Mouse (Mus musculus) forebrain, embryonic 16.5 days (tissue): ENCODE measurements at regions not wholly inside any gene's neighbourhood (a gene's known extent, or its start where the extent isn't known, plus 50 kb on each side); places are given as distances from the start of the nearest gene placed in this dataset.
A peak's percentile ranks its signal among the peaks of the same experiment; 100 is the strongest.

Experiments used
- ATAC-seq: fragments of 200-750 bp; cut with Nextera tagmentation; 2 replicates; pipeline ENCODE4 v1.8.0; 2017; ENCODE audit warnings: mild to moderate bottlenecking, moderate library complexity
- H3K27ac ChIP-seq: fragments of 300-500 bp; sonication (generic); 2 replicates; pipeline ENCODE4 v1.5.1; 2014; ENCODE audit warnings: low read length, control low read depth
- H3K27me3 ChIP-seq: fragments of 300-500 bp; sonication (generic); replicated peaks from 2 replicates; pipeline ENCODE4 v1.6.1; 2014; ENCODE audit warnings: low read length; ENCODE audit not compliant: control insufficient read depth, insufficient read depth
- H3K36me3 ChIP-seq: fragments of 300-500 bp; sonication (generic); 2 replicates; pipeline ENCODE4 v1.6.1; 2014; ENCODE audit not compliant: control insufficient read depth, insufficient read depth
- H3K4me1 ChIP-seq: fragments of 300-500 bp; sonication (generic); replicated peaks from 2 replicates; pipeline ENCODE4 v1.6.1; 2014; ENCODE audit warnings: low read length; ENCODE audit not compliant: control insufficient read depth, insufficient read depth
- H3K4me2 ChIP-seq: fragments of 300-500 bp; sonication (generic); 2 replicates; pipeline ENCODE4 v1.6.1; 2014; ENCODE audit warnings: mild to moderate bottlenecking, low read length, control low read depth
- H3K4me3 ChIP-seq: fragments of 300-500 bp; sonication (generic); replicated peaks from 2 replicates; pipeline ENCODE4 v1.5.1; 2014; ENCODE audit warnings: mild to moderate bottlenecking, low read length, control low read depth
- H3K9ac ChIP-seq: fragments of 300-500 bp; sonication (generic); replicated peaks from 2 replicates; pipeline ENCODE4 v1.6.1; 2014; ENCODE audit warnings: low read depth, low read length, control low read depth
- H3K9me3 ChIP-seq: fragments of 300-500 bp; sonication (generic); 2 replicates; pipeline ENCODE4 v1.6.1; 2016; ENCODE audit warnings: low read length; ENCODE audit not compliant: control insufficient read depth
- WGBS: fragments of 180-500 bp; shearing (Covaris S2); extraction: QIAGEN DNeasy Blood & Tissue Kit; methylation state at CpG from one replicate; pipeline ENCODE4 v1.1.7; 2014; 5-methylcytosine and 5-hydroxymethylcytosine counted together

GRCm38 (mm10) chr1:83642656-83643055 is 234.7 kb upstream of the Sphkap start:
- no peaks in the 10 kb centered on the region for H3K27me3 ChIP-seq
- no peaks in the 10 kb centered on the region for H3K36me3 ChIP-seq
- H3K4me1 ChIP-seq = no peaks in the 10 kb centered on the region
- H3K27ac ChIP-seq = no peak overlapping the region
- no peak overlapping the region for H3K9ac ChIP-seq
- H3K9me3 ChIP-seq = no peaks in the 10 kb centered on the region
- no peak for ATAC-seq
- H3K4me3 ChIP-seq = no peak overlapping the region
- no peak overlapping the region for H3K4me2 ChIP-seq

- Histone ChIP-seq H3K9me3 (no peaks in the 10 kb centered on the region), H3K4me3 (no peak overlapping the region), H3K36me3 (no peaks in the 10 kb centered on the region), H3K9ac (no peak overlapping the region), H3K4me1 (peaks cover 11% of the 10 kb centered on the region), H3K4me2 (no peak overlapping the region), H3K27ac (no peak overlapping the region), H3K27me3 (no peaks in the 10 kb centered on the region)
- ATAC-seq = peak; percentile 50; the same call in 1 of the 2 replicates
- WGBS = 53% methylated on average over 3 of the region's 3 CpGs
Observed at GRCm38 (mm10) chr1:83636051-83636450, 228.1 kb upstream of the Sphkap start.

GRCm38 (mm10) chr1:83631798-83632197 is 223.8 kb upstream of the Sphkap start:
- Histone ChIP-seq H3K36me3 (no peaks in the 10 kb centered on the region), H3K4me3 (no peak overlapping the region), H3K27ac (no peak overlapping the region), H3K9ac (no peak overlapping the region), H3K4me1 (peaks cover 15% of the 10 kb centered on the region), H3K27me3 (no peaks in the 10 kb centered on the region), H3K9me3 (no peaks in the 10 kb centered on the region), H3K4me2 (peak overlapping the region; percentile 21)
- peak; percentile 94 for ATAC-seq
- 6% methylated on average over 4 of the region's 4 CpGs for WGBS

- peak; percentile 53 for ATAC-seq
- Histone ChIP-seq H3K27ac (no peak overlapping the region), H3K4me2 (peak overlapping the region; percentile 21), H3K36me3 (no peaks in the 10 kb centered on the region), H3K9ac (no peak overlapping the region), H3K4me3 (no peak overlapping the region), H3K27me3 (no peaks in the 10 kb centered on the region), H3K4me1 (peaks cover 15% of the 10 kb centered on the region), H3K9me3 (no peaks in the 10 kb centered on the region)
- 46% methylated on average over 7 of the region's 7 CpGs for WGBS
Observed at GRCm38 (mm10) chr1:83631394-83631793, 223.4 kb upstream of the Sphkap start.

GRCm38 (mm10) chr1:83587258-83587657 is 179.3 kb upstream of the Sphkap start:
- no peaks in the 10 kb centered on the region for H3K4me1 ChIP-seq
- no peaks in the 10 kb centered on the region for H3K36me3 ChIP-seq
- no peaks in the 10 kb centered on the region for H3K27me3 ChIP-seq
- no peak overlapping the region for H3K4me3 ChIP-seq
- no peak overlapping the region for H3K9ac ChIP-seq
- H3K9me3 ChIP-seq = no peaks in the 10 kb centered on the region
- no peak overlapping the region for H3K4me2 ChIP-seq
- 93% methylated on average over 1 of the region's 1 CpGs for WGBS
- H3K27ac ChIP-seq = no peak overlapping the region
- ATAC-seq = no peak

GRCm38 (mm10) chr1:83583041-83583440 is 175.0 kb upstream of the Sphkap start:
- Histone ChIP-seq H3K27me3 (no peaks in the 10 kb centered on the region), H3K4me1 (no peaks in the 10 kb centered on the region), H3K36me3 (no peaks in the 10 kb centered on the region), H3K9ac (no peak overlapping the region), H3K4me3 (no peak overlapping the region), H3K27ac (no peak overlapping the region), H3K4me2 (no peak overlapping the region), H3K9me3 (no peaks in the 10 kb centered on the region)
- ATAC-seq = no peak
- 86% methylated on average over 4 of the region's 4 CpGs for WGBS

- WGBS = 89% methylated on average over 5 of the region's 5 CpGs
Observed at GRCm38 (mm10) chr1:83569991-83570390, 162.0 kb upstream of the Sphkap start.

GRCm38 (mm10) chr1:83568746-83569145 is 160.7 kb upstream of the Sphkap start:
- no peaks in the 10 kb centered on the region for H3K9me3 ChIP-seq
- no peak overlapping the region for H3K4me3 ChIP-seq
- no peak overlapping the region for H3K27ac ChIP-seq
- H3K9ac ChIP-seq = no peak overlapping the region
- WGBS = 82% methylated on average over 1 of the region's 1 CpGs
- no peak for ATAC-seq
- no peak overlapping the region for H3K4me2 ChIP-seq
- no peaks in the 10 kb centered on the region for H3K4me1 ChIP-seq
- H3K27me3 ChIP-seq = no peaks in the 10 kb centered on the region
- no peaks in the 10 kb centered on the region for H3K36me3 ChIP-seq

More at GRCm38 (mm10) chr1:83569991-83570390, 162.0 kb upstream of the Sphkap start:
- Histone ChIP-seq H3K4me3 (no peak overlapping the region), H3K27me3 (no peaks in the 10 kb centered on the region), H3K36me3 (no peaks in the 10 kb centered on the region), H3K9ac (no peak overlapping the region), H3K4me2 (no peak overlapping the region), H3K9me3 (no peaks in the 10 kb centered on the region), H3K4me1 (no peaks in the 10 kb centered on the region), H3K27ac (no peak overlapping the region)
- no peak for ATAC-seq

GRCm38 (mm10) chr1:83551617-83552016 is 143.6 kb upstream of the Sphkap start:
- no peak overlapping the region for H3K4me2 ChIP-seq
- ATAC-seq = no peak; the same call in 1 of the 2 replicates

GRCm38 (mm10) chr1:83535461-83535860 is 127.5 kb upstream of the Sphkap start:
- Histone ChIP-seq H3K4me1 (no peaks in the 10 kb centered on the region), H3K4me2 (no peak overlapping the region), H3K27me3 (no peaks in the 10 kb centered on the region), H3K36me3 (no peaks in the 10 kb centered on the region), H3K9me3 (no peaks in the 10 kb centered on the region), H3K4me3 (no peak overlapping the region), H3K27ac (no peak overlapping the region), H3K9ac (no peak overlapping the region)
- no peak for ATAC-seq

More at GRCm38 (mm10) chr1:83551617-83552016, 143.6 kb upstream of the Sphkap start:
- no peak overlapping the region for H3K9ac ChIP-seq
- H3K4me1 ChIP-seq = no peaks in the 10 kb centered on the region
- H3K4me3 ChIP-seq = no peak overlapping the region
- H3K27me3 ChIP-seq = no peaks in the 10 kb centered on the region
- H3K27ac ChIP-seq = no peak overlapping the region
- H3K36me3 ChIP-seq = no peaks in the 10 kb centered on the region
- H3K9me3 ChIP-seq = no peaks in the 10 kb centered on the region
